Mouse (Mus musculus) embryo, embryonic 11 days (tissue): Measurements from ENCODE around the gene Lrrc7.

Experiments used
- DNase-seq: peaks from one replicate; pipeline ENCODE4 v3.0.0-alpha.2; 2015

Gene Lrrc7

DNA sequence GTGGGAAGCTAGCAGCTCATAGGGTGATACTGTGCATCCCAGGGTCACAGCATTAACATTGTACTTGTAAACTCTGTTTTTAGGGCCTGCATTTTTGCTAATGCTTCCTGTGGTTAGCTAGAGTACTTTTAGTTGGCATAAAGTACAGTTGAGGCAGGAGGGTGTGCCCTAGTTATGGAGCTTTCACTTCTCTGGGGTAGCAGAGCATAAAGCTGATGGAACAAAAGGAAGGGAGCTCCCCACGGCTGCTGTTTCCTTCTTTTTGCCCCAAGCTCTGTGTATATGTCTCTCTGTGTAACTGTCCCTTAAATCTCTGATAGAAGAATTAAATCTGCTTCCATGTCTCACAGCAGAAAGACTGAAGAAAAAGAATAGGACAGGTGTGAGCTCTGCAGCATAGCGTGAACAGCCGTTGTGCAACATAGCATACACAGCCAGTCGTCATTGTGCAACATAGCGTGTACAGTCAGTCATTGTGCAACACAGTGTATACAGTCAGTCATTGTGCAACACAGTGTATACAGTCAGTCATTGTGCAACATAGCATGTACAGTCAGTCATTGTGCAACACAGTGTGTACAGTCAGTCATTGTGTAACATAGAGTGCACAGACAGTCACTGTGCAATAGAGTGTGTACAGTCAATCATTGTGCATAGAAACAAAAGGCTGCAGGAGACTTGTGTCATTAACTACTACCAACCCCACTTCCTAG is 500.1 kb downstream of the Lrrc7 start:
- DNase-seq, result no peak

DNA sequence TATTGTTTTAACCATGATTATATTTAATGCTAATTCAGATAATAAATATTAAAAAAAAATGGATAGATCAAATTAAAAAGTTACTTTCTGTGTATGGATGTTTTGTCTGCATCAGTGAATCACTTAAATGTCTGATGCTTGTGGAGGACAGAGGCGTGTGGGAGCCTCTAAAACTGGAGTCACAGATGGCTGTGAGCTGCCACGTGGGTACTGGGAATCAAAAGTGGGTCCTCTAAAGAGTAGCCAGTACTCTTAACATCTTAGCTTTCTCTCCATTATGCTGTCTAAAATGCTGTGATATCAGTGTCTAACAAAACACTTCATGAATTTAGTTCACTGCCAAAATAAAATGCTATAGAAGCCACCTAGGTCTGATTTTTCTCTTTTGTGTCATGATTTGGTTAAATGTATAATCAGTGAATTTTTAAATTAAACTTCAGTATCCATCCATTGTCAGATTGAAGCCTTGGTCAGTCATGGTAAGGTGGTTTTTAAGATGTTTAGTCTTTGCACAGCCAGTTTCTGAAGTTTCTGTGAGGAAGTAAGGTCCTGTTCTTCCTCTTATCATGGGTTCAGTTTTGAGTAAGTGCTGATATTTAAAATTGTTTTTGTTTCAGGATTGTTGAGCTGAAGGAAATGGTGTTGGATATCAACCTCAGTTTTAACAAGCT is 501.3 kb downstream of the Lrrc7 start:
- DNase-seq, result no peak

DNA sequence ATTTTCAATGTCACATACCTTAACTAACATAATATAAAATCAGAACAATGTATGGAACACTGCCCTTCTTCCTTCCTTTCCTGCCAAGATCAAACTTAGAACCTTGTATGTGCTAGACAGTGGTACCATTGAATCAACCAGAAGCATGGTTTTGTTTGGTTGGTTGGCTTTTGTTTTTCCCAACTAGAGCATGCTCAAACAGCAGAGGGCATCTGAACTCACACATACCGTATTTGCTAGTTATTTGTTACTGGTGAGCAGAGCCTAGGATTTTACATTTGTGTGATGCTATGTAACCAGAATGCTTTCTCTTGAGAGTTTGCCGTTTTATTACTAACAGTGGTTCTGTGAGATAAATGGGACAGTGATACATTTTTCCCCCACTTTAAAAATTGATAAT is 512.5 kb downstream of the Lrrc7 start:
- DNase-seq, result no peak

DNA sequence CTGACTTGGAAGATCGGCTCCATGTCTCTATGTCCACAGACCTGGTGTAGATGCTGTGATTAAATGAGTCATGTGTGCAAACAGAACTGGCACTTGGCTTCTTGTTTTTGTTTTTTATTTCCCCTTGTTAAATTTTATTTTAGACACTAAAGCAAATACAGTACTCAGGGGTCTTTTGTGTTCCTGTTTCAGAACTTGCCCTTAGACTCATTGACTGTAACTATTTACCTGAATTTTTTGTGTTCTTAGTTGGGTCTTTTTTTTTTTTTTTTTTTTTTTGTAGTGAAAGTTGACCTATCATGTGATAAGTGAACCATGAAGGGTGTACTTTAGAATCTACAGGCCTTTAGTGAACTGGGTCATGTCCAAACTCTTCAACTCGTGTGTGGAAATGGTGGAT is 521.3 kb downstream of the Lrrc7 start:
- no peak for DNase-seq

DNA sequence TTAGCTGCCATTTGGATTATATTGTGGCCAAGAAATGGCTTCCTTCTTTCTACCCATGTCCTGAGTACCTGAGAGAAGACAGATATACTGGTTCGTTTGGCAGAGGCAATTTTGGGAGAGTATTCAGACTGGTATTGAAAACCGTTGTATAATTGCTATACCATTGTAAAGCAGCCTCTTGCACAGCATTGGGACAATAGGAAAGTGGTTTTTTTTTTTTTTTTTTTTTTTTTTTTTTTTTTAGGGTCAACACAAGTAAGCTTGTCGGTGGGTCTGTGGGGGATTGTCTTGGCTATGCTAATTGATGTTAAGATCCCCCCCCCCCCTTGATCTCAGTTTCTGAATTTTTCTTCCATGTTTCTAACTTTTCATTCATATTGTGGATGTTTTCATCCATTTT is 523.9 kb downstream of the Lrrc7 start:
- DNase-seq, result no peak

DNA sequence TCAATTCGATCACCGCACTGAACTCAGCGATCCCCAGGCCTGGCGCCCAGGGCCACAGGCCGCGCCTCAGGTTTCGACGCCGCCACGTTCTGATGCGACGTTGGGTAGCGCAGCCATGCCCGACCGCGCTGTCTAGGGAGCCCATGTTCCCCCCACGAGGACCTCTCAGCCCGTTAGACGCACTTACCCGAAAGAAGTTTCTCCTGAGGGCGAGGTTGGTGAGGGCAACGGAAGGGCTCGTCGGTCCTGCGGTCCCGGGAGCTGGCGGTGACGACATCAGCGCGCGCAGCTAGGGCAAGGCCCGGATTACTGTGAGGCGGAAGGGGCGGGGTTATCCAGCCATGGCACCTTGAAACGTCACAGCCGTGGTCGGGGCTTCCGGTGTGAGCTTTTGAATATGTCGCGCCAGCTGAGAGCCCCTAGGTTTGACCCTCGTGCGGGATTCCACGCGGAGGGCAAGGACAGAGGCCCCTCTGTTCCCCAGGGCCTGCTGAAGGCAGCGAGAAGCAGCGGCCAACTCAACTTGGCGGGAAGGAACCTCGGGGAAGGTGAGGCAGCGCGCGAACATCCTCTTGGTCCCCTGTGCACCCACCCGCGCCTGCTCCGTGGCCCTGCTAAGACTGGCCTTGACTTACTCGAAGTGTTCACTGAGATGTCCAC is 525.6 kb downstream of the Lrrc7 start, which contains the start of the genes Srsf11 and Lrrc40:
TSS of gene Srsf11 (minus strand) at position 311 of the 660 bp plus-strand sequence.
TSS of gene Lrrc40 (plus strand) at position 334 of the 660 bp plus-strand sequence.
- peak; percentile 98 for DNase-seq

DNA sequence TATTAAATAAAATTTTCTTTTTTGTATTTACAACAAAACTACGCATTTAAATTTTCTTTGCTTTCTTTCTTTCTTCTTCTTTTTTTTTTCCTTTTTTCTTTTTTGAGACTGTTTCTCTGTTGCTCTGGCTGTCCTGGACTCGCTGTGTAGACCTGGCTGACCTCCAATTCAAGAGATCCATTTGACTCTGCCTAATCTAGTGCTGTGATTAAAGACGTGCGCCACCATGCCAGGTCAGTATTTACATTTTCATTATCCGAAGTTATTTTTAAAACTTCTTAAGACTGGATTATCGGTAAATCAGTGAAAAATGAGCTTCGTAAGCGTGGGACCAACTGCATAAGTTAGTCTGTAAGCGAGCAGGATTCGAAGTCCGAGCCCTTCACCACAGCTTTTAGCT is 526.2 kb downstream of the Lrrc7 start:
- DNase-seq, result no peak
